Mouse (Mus musculus) gastrocnemius, adult 18-20 months (tissue): ENCODE data around the gene Selenot. TPM values are rescaled to one million over a fixed set of nuclear protein-coding genes. Genes with fewer than 3 reads are reported as not detected.
A peak's percentile ranks its signal among the peaks of the same experiment; 100 is the strongest.

Experiments
- DNase-seq: peaks from one replicate; pipeline ENCODE4 v3.0.0; 2021; ENCODE audit warnings: low spot score
- total RNA-seq, 2 experiments: library from RNA; stranded (reverse); gene quantifications; 2 replicates each; pipeline ENCODE4 v1.2.3; 2021

The Selenot gene
- total RNA-seq, 2 experiments from 2014 or later = 121 TPM

DNA sequence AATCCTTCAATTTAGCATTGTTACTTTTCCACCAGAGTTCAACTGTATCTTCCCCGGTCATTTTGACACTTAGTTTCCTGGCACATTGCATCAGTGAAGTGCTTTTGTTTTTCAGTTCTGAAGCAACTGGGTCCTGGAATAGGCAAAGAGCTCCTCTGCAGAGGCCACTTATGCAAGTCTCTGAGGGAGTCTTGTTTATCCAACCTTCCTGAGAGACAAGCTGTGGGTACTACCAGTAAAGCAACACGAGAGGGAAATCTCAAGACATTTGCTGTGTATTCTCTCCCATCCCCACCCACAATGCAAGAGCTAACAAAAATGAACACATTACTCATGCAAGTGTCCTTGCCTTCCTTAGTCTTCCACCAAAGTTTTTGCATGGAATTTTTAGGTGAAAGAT is 55.3 kb downstream of the Selenot start:
- DNase-seq = no peak

DNA sequence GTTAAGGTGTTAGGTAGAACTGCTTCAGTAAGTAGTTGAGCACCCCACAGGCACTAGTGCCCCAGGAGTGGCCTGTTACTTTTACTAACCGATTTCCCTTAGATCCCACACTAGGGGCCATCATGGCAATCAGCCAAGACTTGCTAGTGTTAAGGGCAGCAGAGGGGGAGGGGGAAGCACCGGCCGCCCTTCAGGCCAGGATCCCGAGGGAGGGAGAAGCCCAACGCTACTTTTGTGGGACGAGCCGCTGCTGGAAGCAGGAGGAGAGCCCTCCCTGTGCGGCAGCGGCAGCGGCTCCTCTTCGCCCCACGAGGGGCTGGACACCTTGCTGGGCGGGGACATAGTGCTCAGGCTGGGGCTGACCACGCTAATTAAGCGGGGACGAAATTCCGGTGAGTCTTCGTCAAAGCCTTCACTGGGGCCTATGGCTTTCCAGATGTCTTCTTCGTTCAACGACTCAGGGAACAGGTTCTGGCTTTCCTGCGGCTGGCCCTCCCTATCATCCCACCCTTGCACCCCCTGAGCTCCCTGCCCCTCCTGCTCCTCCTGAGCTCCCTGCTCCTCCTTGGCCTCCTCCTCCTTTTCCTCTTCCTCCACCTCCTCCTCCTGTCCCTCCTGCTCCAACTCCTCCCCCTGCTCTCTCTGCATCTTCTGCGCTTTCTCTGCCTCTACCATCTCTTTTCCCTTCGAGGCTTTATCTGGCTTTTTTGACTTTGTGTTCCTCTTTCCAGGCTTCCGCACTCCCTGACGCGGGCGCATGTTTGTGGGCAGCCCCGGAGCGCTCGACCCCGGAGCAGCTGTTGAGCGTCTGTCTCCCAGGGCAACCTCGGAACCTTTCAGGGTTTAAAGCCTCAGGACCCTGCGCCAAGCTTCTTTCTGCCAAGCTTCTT is 60.2 kb downstream of the Selenot start, which contains the start of gene Erich6:
Erich6 (minus strand) TSS at position 802 of the 890 bp plus-strand sequence.
- DNase-seq = peak; percentile 3

Other genes starting within 250 kb of the Selenot start
- 10 to 100 TPM; 21.3 to 26.5 TPM for gene Tsc22d2, start 161.9 kb upstream of the Selenot start, total RNA-seq
- 10 to 100 TPM; 46.7 to 50.7 TPM for gene Eif2a, start 50.8 kb upstream of the Selenot start, total RNA-seq
- 1 to 10 TPM; 5.5 to 7.5 TPM for gene Serp1, start 50.7 kb upstream of the Selenot start, total RNA-seq
- not detected for gene Erich6, start 60.6 kb downstream of the Selenot start, total RNA-seq
- gene Siah2, start 115.8 kb downstream of the Selenot start, total RNA-seq = 10 to 100 TPM in 1 of 2 experiments, 1 to 10 TPM in 1; 8.4 to 17.8 TPM
- not detected for gene Mindy4b-ps, start 245.7 kb downstream of the Selenot start, total RNA-seq